Mouse (Mus musculus) heart, adult 11 months (tissue): ENCODE results near the gene Fat1.

ENCODE experiments used
- DNase-seq: peaks from one replicate; pipeline ENCODE4 v3.0.0; 2022

The Fat1 gene

GRCm38 (mm10) chr8:44962572-44963231 is 27.5 kb downstream of the Fat1 start:
- DNase-seq, result no peak

GRCm38 (mm10) chr8:44967521-44968039 is 32.3 kb downstream of the Fat1 start:
- no peak for DNase-seq

GRCm38 (mm10) chr8:44970093-44970492 is 34.8 kb downstream of the Fat1 start:
- DNase-seq, result no peak

- no peak for DNase-seq
Observed at GRCm38 (mm10) chr8:44971346-44971745, 36.1 kb downstream of the Fat1 start.

GRCm38 (mm10) chr8:44971964-44972363 is 36.7 kb downstream of the Fat1 start:
- no peak for DNase-seq

GRCm38 (mm10) chr8:44975113-44975512 is 39.9 kb downstream of the Fat1 start:
- DNase-seq, result peak; percentile 41

- no peak for DNase-seq
Observed at GRCm38 (mm10) chr8:44975654-44976053, 40.4 kb downstream of the Fat1 start.

GRCm38 (mm10) chr8:44978622-44979021 is 43.4 kb downstream of the Fat1 start:
- DNase-seq, result peak; percentile 78

GRCm38 (mm10) chr8:44979245-44979644 is 44.0 kb downstream of the Fat1 start:
- peak; percentile 54 for DNase-seq

GRCm38 (mm10) chr8:44980030-44980429 is 44.8 kb downstream of the Fat1 start:
- peak; percentile 97 for DNase-seq

GRCm38 (mm10) chr8:44985326-44986288 is 50.4 kb downstream of the Fat1 start:
- DNase-seq, result peak; percentile 85

GRCm38 (mm10) chr8:44991700-44992487 is 56.6 kb downstream of the Fat1 start:
- peak; percentile 56 for DNase-seq

GRCm38 (mm10) chr8:44992664-44993063 is 57.4 kb downstream of the Fat1 start:
- DNase-seq, result no peak

- DNase-seq, result no peak
Observed at GRCm38 (mm10) chr8:44993376-44993775, 58.1 kb downstream of the Fat1 start.

GRCm38 (mm10) chr8:44996493-44996892 is 61.2 kb downstream of the Fat1 start:
- DNase-seq, result peak; percentile 66

GRCm38 (mm10) chr8:44997321-44997720 is 62.1 kb downstream of the Fat1 start:
- peak; percentile 63 for DNase-seq

- peak; percentile 79 for DNase-seq
Observed at GRCm38 (mm10) chr8:44997829-44998228, 62.6 kb downstream of the Fat1 start.

- no peak for DNase-seq
Observed at GRCm38 (mm10) chr8:44998275-44998674, 63.0 kb downstream of the Fat1 start.

- peak; percentile 98 for DNase-seq
Observed at GRCm38 (mm10) chr8:44998681-44999277, 63.5 kb downstream of the Fat1 start.

GRCm38 (mm10) chr8:45001577-45002197 is 66.4 kb downstream of the Fat1 start:
- DNase-seq, result peak; percentile 95

GRCm38 (mm10) chr8:45002686-45003085 is 67.4 kb downstream of the Fat1 start:
- peak; percentile 22 for DNase-seq

GRCm38 (mm10) chr8:45004021-45004420 is 68.8 kb downstream of the Fat1 start:
- DNase-seq, result no peak
